Mouse (Mus musculus): ENCODE measurements at regions not wholly inside any gene's neighbourhood (a gene's known extent, or its start where the extent isn't known, plus 50 kb on each side); places are given as distances from the start of the nearest gene placed in this dataset.

- no peaks in the 10 kb centered on the region; the same call in 1 of the 2 replicates for H3K4me1 ChIP-seq (replicated peaks; ENCODE audit: control insufficient read depth, insufficient read depth, low read length)
- no peak overlapping the region for H3K9ac ChIP-seq (ENCODE audit: low read length)
- H3K9me3 ChIP-seq (ENCODE audit: control insufficient read depth, low read length): no peaks in the 10 kb centered on the region
- H3K27me3 ChIP-seq (ENCODE audit: control insufficient read depth, insufficient read depth, low read depth, low read length): no peaks in the 10 kb centered on the region
- 50% methylated on average over 5 of the region's 5 CpGs for WGBS
- H3K4me2 ChIP-seq (ENCODE audit: low read depth, low read length): no peak overlapping the region
- H3K36me3 ChIP-seq (ENCODE audit: control insufficient read depth, insufficient read depth, low read length): no peaks in the 10 kb centered on the region
- H3K27ac ChIP-seq (ENCODE audit: low read length): no peak overlapping the region
- no peak overlapping the region for H3K4me3 ChIP-seq (ENCODE audit: low read length)
- ATAC-seq (ENCODE audit: low read depth): no peak
Measured at GRCm38 (mm10) chr13:35502147-35502522, 157.5 kb upstream of the Cdyl start.

GRCm38 (mm10) chr13:35503362-35503821 is 156.2 kb upstream of the Cdyl start:
- ATAC-seq (ENCODE audit: low read depth): 0 out of 2 replicates have a peak, but pooled peaks have one; percentile 34
- H3K36me3 ChIP-seq (ENCODE audit: control insufficient read depth, insufficient read depth, low read length): no peaks in the 10 kb centered on the region
- 58% methylated on average over 17 of the region's 17 CpGs for WGBS
- no peak overlapping the region for H3K4me2 ChIP-seq (ENCODE audit: low read depth, low read length)
- no peaks in the 10 kb centered on the region for H3K27me3 ChIP-seq (ENCODE audit: control insufficient read depth, insufficient read depth, low read depth, low read length)
- H3K9ac ChIP-seq (ENCODE audit: low read length): no peak overlapping the region
- no peak overlapping the region for H3K4me3 ChIP-seq (ENCODE audit: low read length)
- no peaks in the 10 kb centered on the region; the same call in 1 of the 2 replicates for H3K4me1 ChIP-seq (replicated peaks; ENCODE audit: control insufficient read depth, insufficient read depth, low read length)
- no peak overlapping the region for H3K27ac ChIP-seq (ENCODE audit: low read length)
- no peaks in the 10 kb centered on the region for H3K9me3 ChIP-seq (ENCODE audit: control insufficient read depth, low read length)

GRCm38 (mm10) chr13:35507195-35507594 is 152.4 kb upstream of the Cdyl start:
- Histone ChIP-seq H3K27ac (ENCODE audit: low read length) (no peak overlapping the region), H3K9me3 (ENCODE audit: control insufficient read depth, low read length) (no peaks in the 10 kb centered on the region), H3K4me2 (ENCODE audit: low read depth, low read length) (no peak overlapping the region), H3K27me3 (ENCODE audit: control insufficient read depth, insufficient read depth, low read depth, low read length) (no peaks in the 10 kb centered on the region), H3K9ac (ENCODE audit: low read length) (no peak overlapping the region), H3K4me1 (replicated peaks; ENCODE audit: control insufficient read depth, insufficient read depth, low read length) (no peaks in the 10 kb centered on the region), H3K4me3 (ENCODE audit: low read length) (no peak overlapping the region), H3K36me3 (ENCODE audit: control insufficient read depth, insufficient read depth, low read length) (no peaks in the 10 kb centered on the region)
- peak; percentile 74 for ATAC-seq (ENCODE audit: low read depth)
- WGBS: 52% methylated on average over 1 of the region's 1 CpGs

- 81% methylated on average over 8 of the region's 8 CpGs for WGBS
- H3K4me2 ChIP-seq (ENCODE audit: low read depth, low read length): no peak overlapping the region
- H3K9ac ChIP-seq (ENCODE audit: low read length): no peak overlapping the region
- H3K4me3 ChIP-seq (ENCODE audit: low read length): no peak overlapping the region
- H3K27ac ChIP-seq (ENCODE audit: low read length): no peak overlapping the region
- H3K9me3 ChIP-seq (ENCODE audit: control insufficient read depth, low read length): no peaks in the 10 kb centered on the region
- H3K4me1 ChIP-seq (replicated peaks; ENCODE audit: control insufficient read depth, insufficient read depth, low read length): no peaks in the 10 kb centered on the region
- no peak for ATAC-seq (ENCODE audit: low read depth)
- no peaks in the 10 kb centered on the region for H3K27me3 ChIP-seq (ENCODE audit: control insufficient read depth, insufficient read depth, low read depth, low read length)
- no peaks in the 10 kb centered on the region for H3K36me3 ChIP-seq (ENCODE audit: control insufficient read depth, insufficient read depth, low read length)
Measured at GRCm38 (mm10) chr13:35512029-35512507, 147.6 kb upstream of the Cdyl start.

- 83% methylated on average over 8 of the region's 8 CpGs for WGBS
Measured at GRCm38 (mm10) chr13:35513120-35513519, 146.5 kb upstream of the Cdyl start.

GRCm38 (mm10) chr13:35515291-35515690 is 144.3 kb upstream of the Cdyl start:
- 52% methylated on average over 3 of the region's 3 CpGs for WGBS
- Histone ChIP-seq H3K4me1 (replicated peaks; ENCODE audit: control insufficient read depth, insufficient read depth, low read length) (no peaks in the 10 kb centered on the region), H3K27me3 (ENCODE audit: control insufficient read depth, insufficient read depth, low read depth, low read length) (no peaks in the 10 kb centered on the region), H3K36me3 (ENCODE audit: control insufficient read depth, insufficient read depth, low read length) (no peaks in the 10 kb centered on the region), H3K27ac (ENCODE audit: low read length) (no peak overlapping the region), H3K4me3 (ENCODE audit: low read length) (no peak overlapping the region), H3K4me2 (ENCODE audit: low read depth, low read length) (no peak overlapping the region), H3K9ac (ENCODE audit: low read length) (no peak overlapping the region), H3K9me3 (ENCODE audit: control insufficient read depth, low read length) (no peaks in the 10 kb centered on the region)
- no peak for ATAC-seq (ENCODE audit: low read depth)

More at GRCm38 (mm10) chr13:35513120-35513519, 146.5 kb upstream of the Cdyl start:
- Histone ChIP-seq H3K4me1 (replicated peaks; ENCODE audit: control insufficient read depth, insufficient read depth, low read length) (no peaks in the 10 kb centered on the region), H3K27ac (ENCODE audit: low read length) (no peak overlapping the region), H3K9ac (ENCODE audit: low read length) (no peak overlapping the region), H3K9me3 (ENCODE audit: control insufficient read depth, low read length) (no peaks in the 10 kb centered on the region), H3K4me2 (ENCODE audit: low read depth, low read length) (no peak overlapping the region), H3K27me3 (ENCODE audit: control insufficient read depth, insufficient read depth, low read depth, low read length) (no peaks in the 10 kb centered on the region), H3K4me3 (ENCODE audit: low read length) (no peak overlapping the region), H3K36me3 (ENCODE audit: control insufficient read depth, insufficient read depth, low read length) (no peaks in the 10 kb centered on the region)
- ATAC-seq (ENCODE audit: low read depth): no peak

- Histone ChIP-seq H3K27ac (ENCODE audit: low read length) (no peak overlapping the region), H3K36me3 (ENCODE audit: control insufficient read depth, insufficient read depth, low read length) (no peaks in the 10 kb centered on the region), H3K9ac (ENCODE audit: low read length) (no peak overlapping the region), H3K4me2 (ENCODE audit: low read depth, low read length) (no peak overlapping the region), H3K27me3 (ENCODE audit: control insufficient read depth, insufficient read depth, low read depth, low read length) (no peaks in the 10 kb centered on the region), H3K4me1 (replicated peaks; ENCODE audit: control insufficient read depth, insufficient read depth, low read length) (no peaks in the 10 kb centered on the region), H3K4me3 (ENCODE audit: low read length) (no peak overlapping the region), H3K9me3 (ENCODE audit: control insufficient read depth, low read length) (no peaks in the 10 kb centered on the region)
- peak; percentile 68 for ATAC-seq (ENCODE audit: low read depth)
- WGBS: 55% methylated on average over 3 of the region's 3 CpGs
Measured at GRCm38 (mm10) chr13:35517692-35518091, 141.9 kb upstream of the Cdyl start.

GRCm38 (mm10) chr13:35522272-35522671 is 137.4 kb upstream of the Cdyl start:
- H3K9ac ChIP-seq (ENCODE audit: low read length): no peak overlapping the region
- WGBS: 88% methylated on average over 1 of the region's 1 CpGs
- no peak overlapping the region for H3K4me3 ChIP-seq (ENCODE audit: low read length)
- H3K27ac ChIP-seq (ENCODE audit: low read length): no peak overlapping the region
- H3K27me3 ChIP-seq (ENCODE audit: control insufficient read depth, insufficient read depth, low read depth, low read length): no peaks in the 10 kb centered on the region
- no peaks in the 10 kb centered on the region for H3K36me3 ChIP-seq (ENCODE audit: control insufficient read depth, insufficient read depth, low read length)
- ATAC-seq (ENCODE audit: low read depth): no peak
- no peaks in the 10 kb centered on the region for H3K9me3 ChIP-seq (ENCODE audit: control insufficient read depth, low read length)
- no peak overlapping the region for H3K4me2 ChIP-seq (ENCODE audit: low read depth, low read length)
- no peaks in the 10 kb centered on the region for H3K4me1 ChIP-seq (replicated peaks; ENCODE audit: control insufficient read depth, insufficient read depth, low read length)

GRCm38 (mm10) chr13:35529577-35529976 is 130.1 kb upstream of the Cdyl start:
- H3K4me1 ChIP-seq (replicated peaks; ENCODE audit: control insufficient read depth, insufficient read depth, low read length): no peaks in the 10 kb centered on the region
- H3K4me2 ChIP-seq (ENCODE audit: low read depth, low read length): no peak overlapping the region
- H3K36me3 ChIP-seq (ENCODE audit: control insufficient read depth, insufficient read depth, low read length): no peaks in the 10 kb centered on the region
- no peaks in the 10 kb centered on the region for H3K27me3 ChIP-seq (ENCODE audit: control insufficient read depth, insufficient read depth, low read depth, low read length)
- ATAC-seq (ENCODE audit: low read depth): no peak
- H3K9me3 ChIP-seq (ENCODE audit: control insufficient read depth, low read length): no peaks in the 10 kb centered on the region
- no peak overlapping the region for H3K9ac ChIP-seq (ENCODE audit: low read length)
- H3K4me3 ChIP-seq (ENCODE audit: low read length): no peak overlapping the region
- no peak overlapping the region for H3K27ac ChIP-seq (ENCODE audit: low read length)
- WGBS: 83% methylated on average over 3 of the region's 3 CpGs

- no peaks in the 10 kb centered on the region for H3K9me3 ChIP-seq (ENCODE audit: control insufficient read depth, low read length)
- 83% methylated on average over 7 of the region's 7 CpGs for WGBS
Measured at GRCm38 (mm10) chr13:35537106-35537505, 122.5 kb upstream of the Cdyl start.

More at GRCm38 (mm10) chr13:35537106-35537505, 122.5 kb upstream of the Cdyl start:
- Histone ChIP-seq H3K36me3 (ENCODE audit: control insufficient read depth, insufficient read depth, low read length) (no peaks in the 10 kb centered on the region), H3K27me3 (ENCODE audit: control insufficient read depth, insufficient read depth, low read depth, low read length) (no peaks in the 10 kb centered on the region), H3K4me1 (replicated peaks; ENCODE audit: control insufficient read depth, insufficient read depth, low read length) (no peaks in the 10 kb centered on the region), H3K9ac (ENCODE audit: low read length) (no peak overlapping the region), H3K27ac (ENCODE audit: low read length) (no peak overlapping the region), H3K4me2 (ENCODE audit: low read depth, low read length) (no peak overlapping the region), H3K4me3 (ENCODE audit: low read length) (no peak overlapping the region)
- ATAC-seq (ENCODE audit: low read depth): no peak
